Mouse (Mus musculus) testis, adult 2 months (tissue): ENCODE measurements around the gene Herc1.

Source experiments
- CTCF ChIP-seq: fragments of 200-500 bp; IDR thresholded peaks from 2 replicates; pipeline ENCODE4 v1.5.1; 2012; ENCODE audit warnings: low read depth, mild to moderate bottlenecking, inconsistent platforms, low read length, moderate library complexity; ENCODE audit not compliant: control insufficient read depth, insufficient read depth, insufficient replicate concordance
- POLR2A ChIP-seq: fragments of 200-500 bp; IDR thresholded peaks from 2 replicates; pipeline ENCODE4 v1.6.1; 2012; ENCODE audit warnings: low read depth, mild to moderate bottlenecking, inconsistent platforms, low read length, moderate library complexity; ENCODE audit not compliant: control insufficient read depth

GRCm38 (mm10) chr9:66511580-66512350 lies 161.5 kb downstream of the Herc1 start:
- no peak for TF ChIP-seq CTCF
- TF ChIP-seq POLR2A = peak; percentile 73
